Mouse (Mus musculus) gastrocnemius, adult 2 months (tissue): ENCODE data around the gene Fam186a. TPM values are rescaled to one million over a fixed set of nuclear protein-coding genes. Genes with fewer than 3 reads are reported as not detected.
"Not testable (repeated sequence)": the region's sequence is repeated elsewhere in the genome, so short reads cannot be mapped to it uniquely, and the experiment has no call there.

Experiments
- DNase-seq: peaks from one replicate; pipeline ENCODE4 v3.0.0; 2022
- H3K27ac ChIP-seq: fragments of 200-600 bp; 2 replicates; pipeline ENCODE4 v1.8.1; 2022; ENCODE audit warnings: mild to moderate bottlenecking
- H3K4me3 ChIP-seq: fragments of 200-600 bp; 2 replicates; pipeline ENCODE4 v1.8.1; 2022; ENCODE audit warnings: mild to moderate bottlenecking, moderate library complexity
- CTCF ChIP-seq: fragments of 200-600 bp; IDR thresholded peaks from 2 replicates; pipeline ENCODE4 v1.8.1; 2022; ENCODE audit warnings: antibody characterized with exemption, mild to moderate bottlenecking, moderate library complexity
- intact Hi-C: fragments of 180-260 bp; cut with DNase I; formaldehyde crosslinking; loops from one replicate; pipeline ENCODE4 v1.15.1; 2025
- long read RNA-seq, 2 experiments: library from polyadenylated mRNA; stranded (forward); transcript quantifications; one replicate each; pipeline ENCODE4 v2.0.0; 2021
- total RNA-seq, 2 experiments: library from RNA; stranded (reverse); gene quantifications; 2 replicates each; pipeline ENCODE4 v1.2.3; 2021

The Fam186a gene
- under 1 TPM; 0.05 to 0.11 TPM for total RNA-seq
- long read RNA-seq, experiment 1 = 0 reads
- long read RNA-seq, experiment 2 = 0 reads

GRCm38 (mm10) chr15:99966961-99967360, at the start of gene Fam186a:
Gene Fam186a (minus strand): TSS chr15:99967061.
- no peak for TF ChIP-seq CTCF
- intact Hi-C loops = no loop called here
- no peak for DNase-seq
- Histone ChIP-seq H3K4me3 (no peak within 1 kb of the TSS), H3K27ac (no peak within 1 kb of the TSS)

GRCm38 (mm10) chr15:100006180-100006579, 39.3 kb upstream of the Fam186a start:
- no peak overlapping the region for H3K4me3 ChIP-seq
- intact Hi-C loops = no loop called here
- no peak for TF ChIP-seq CTCF
- H3K27ac ChIP-seq = no peak overlapping the region; the same call in 1 of the 2 replicates
- DNase-seq = no peak

- no peak overlapping the region for H3K4me3 ChIP-seq
- no peak for TF ChIP-seq CTCF
- DNase-seq = no peak
- no peak overlapping the region for H3K27ac ChIP-seq
- intact Hi-C loops = no loop called here
Observed at GRCm38 (mm10) chr15:100004677-100005273, 37.9 kb upstream of the Fam186a start.

GRCm38 (mm10) chr15:99999390-99999789, 32.5 kb upstream of the Fam186a start:
- TF ChIP-seq CTCF = no peak
- DNase-seq = no peak
- no peak overlapping the region for H3K4me3 ChIP-seq
- no peak overlapping the region for H3K27ac ChIP-seq
- intact Hi-C loops = no loop called here

GRCm38 (mm10) chr15:99997114-99997804, 30.4 kb upstream of the Fam186a start:
- no peak for DNase-seq
- no peak for TF ChIP-seq CTCF
- Histone ChIP-seq H3K4me3 (no peak overlapping the region), H3K27ac (no peak overlapping the region)
- intact Hi-C loops = no loop called here

- TF ChIP-seq CTCF = no peak
- intact Hi-C loops = no loop called here
- H3K27ac ChIP-seq = no peak overlapping the region
- DNase-seq = no peak
- no peak overlapping the region for H3K4me3 ChIP-seq
Observed at GRCm38 (mm10) chr15:99993100-99993499, 26.2 kb upstream of the Fam186a start.

GRCm38 (mm10) chr15:99979715-99980114, 12.9 kb upstream of the Fam186a start:
- Histone ChIP-seq H3K27ac (no peak overlapping the region), H3K4me3 (no peak overlapping the region)
- intact Hi-C loops = no loop called here
- no peak for TF ChIP-seq CTCF
- DNase-seq = no peak

- no peak overlapping the region for H3K27ac ChIP-seq
- H3K4me3 ChIP-seq = no peak overlapping the region
- no peak for DNase-seq
- TF ChIP-seq CTCF = no peak
- intact Hi-C loops = no loop called here
Observed at GRCm38 (mm10) chr15:99979266-99979665, 12.4 kb upstream of the Fam186a start.

- H3K27ac ChIP-seq, H3K4me3 ChIP-seq, intact Hi-C loops, DNase-seq: not testable (repeated sequence)
Observed at GRCm38 (mm10) chr15:99976121-99976520, 9.3 kb upstream of the Fam186a start.

- intact Hi-C loops = loop anchor here (5.0 kb wide), 1 partner anchor 643 kb away; the partner anchor contains the start of gene Dazap2
- no peak for TF ChIP-seq CTCF
- peak overlapping the region; percentile 99; the same call in 1 of the 2 replicates for H3K27ac ChIP-seq
- no peak for DNase-seq
- H3K4me3 ChIP-seq = peak overlapping the region; percentile 97
Observed at GRCm38 (mm10) chr15:99974476-99975220, 7.8 kb upstream of the Fam186a start.

- intact Hi-C loops = loop anchor here (5.0 kb wide), 1 partner anchor 644 kb away; the partner anchor contains the start of gene Dazap2
- Histone ChIP-seq H3K4me3 (peak overlapping the region; percentile 97), H3K27ac (peak overlapping the region; percentile 99)
- peak; percentile 84 for DNase-seq
- TF ChIP-seq CTCF = no peak
Observed at GRCm38 (mm10) chr15:99972989-99973911, 6.4 kb upstream of the Fam186a start.
